Mouse (Mus musculus) liver, embryonic 15.5 days (tissue): ENCODE data around the gene Gm11146. TPM values are rescaled to one million over a fixed set of nuclear protein-coding genes. Genes with fewer than 3 reads are reported as not detected.
A peak's percentile ranks its signal among the peaks of the same experiment; 100 is the strongest.

ENCODE experiments used
- ATAC-seq: fragments of 200-750 bp; cut with Nextera tagmentation; 2 replicates; pipeline ENCODE4 v1.8.0; 2017; ENCODE audit warnings: moderate number of reproducible peaks, mild to moderate bottlenecking, moderate library complexity; ENCODE audit not compliant: insufficient read depth
- H3K27ac ChIP-seq: fragments of 300-500 bp; sonication (generic); replicated peaks from 2 replicates; pipeline ENCODE4 v1.5.1; 2015; ENCODE audit warnings: mild to moderate bottlenecking, inconsistent platforms
- H3K27me3 ChIP-seq: fragments of 300-500 bp; sonication (generic); 2 replicates; pipeline ENCODE4 v1.6.1; 2015; ENCODE audit warnings: mild to moderate bottlenecking, inconsistent platforms
- H3K36me3 ChIP-seq: fragments of 300-500 bp; sonication (generic); replicated peaks from 2 replicates; pipeline ENCODE4 v1.6.1; 2015; ENCODE audit warnings: moderate library complexity, mild to moderate bottlenecking, inconsistent platforms
- H3K4me1 ChIP-seq: fragments of 300-500 bp; sonication (generic); replicated peaks from 2 replicates; pipeline ENCODE4 v1.6.1; 2015; ENCODE audit warnings: inconsistent platforms
- H3K4me2 ChIP-seq: fragments of 300-500 bp; sonication (generic); 2 replicates; pipeline ENCODE4 v1.6.1; 2015; ENCODE audit warnings: moderate library complexity, mild to moderate bottlenecking, inconsistent platforms
- H3K4me3 ChIP-seq: fragments of 300-500 bp; sonication (generic); replicated peaks from 2 replicates; pipeline ENCODE4 v1.5.1; 2015; ENCODE audit warnings: mild to moderate bottlenecking, inconsistent platforms
- H3K9ac ChIP-seq: fragments of 300-500 bp; sonication (generic); 2 replicates; pipeline ENCODE4 v1.6.1; 2015; ENCODE audit warnings: moderate library complexity, mild to moderate bottlenecking, inconsistent platforms
- H3K9me3 ChIP-seq: fragments of 300-500 bp; sonication (generic); replicated peaks from 2 replicates; pipeline ENCODE4 v1.6.1; 2016; ENCODE audit warnings: inconsistent platforms
- WGBS: fragments of 180-500 bp; shearing (Covaris S2); methylation state at CpG from one replicate; pipeline ENCODE4 v1.1.7; 2015; ENCODE audit warnings: mixed read lengths; ENCODE audit not compliant: insufficient replicate concordance; 5-methylcytosine and 5-hydroxymethylcytosine counted together
- microRNA counts: library from miRNA; unstranded; fragments of <30 nt; microRNA quantifications from one replicate; lab custom pipeline; 2016
- microRNA-seq: library from miRNA; unstranded; fragments of <30 nt; microRNA quantifications from one replicate; pipeline ENCODE4, GENCODE M21; 2016
- polyA plus RNA-seq: library from polyadenylated mRNA; unstranded; fragments of >200 nt; fragmentation: Nextera tagmentation; extraction: Ambion mirVana; gene quantifications from 2 replicates; pipeline ENCODE4 v1.2.1, GENCODE M21; 2015

The Gm11146 gene
- polyA plus RNA-seq, 1 experiment from 2014 or later, result not detected

DNA sequence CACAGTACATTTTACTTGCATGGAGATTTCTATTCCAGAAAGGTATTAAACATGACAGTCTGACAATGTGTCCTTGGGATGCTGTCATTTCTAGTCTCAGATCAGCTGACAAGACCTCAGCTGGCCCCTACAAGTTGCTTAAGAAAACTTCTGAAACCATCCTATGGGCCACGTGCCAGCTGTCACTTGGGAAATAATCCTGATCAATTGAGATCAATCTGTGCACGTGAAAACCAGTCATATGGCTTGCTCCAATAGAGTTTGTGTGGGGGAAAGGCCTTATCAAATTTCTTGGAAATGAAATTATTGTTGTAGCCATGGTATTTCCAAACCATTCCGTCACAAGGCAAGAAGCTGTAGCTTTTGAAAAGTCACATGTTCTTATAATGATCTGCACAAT, 50.8 kb downstream of the Gm11146 start:
- Histone ChIP-seq H3K9ac (no peak overlapping the region), H3K9me3 (no peaks in the 10 kb centered on the region), H3K36me3 (no peaks in the 10 kb centered on the region), H3K4me3 (no peak overlapping the region), H3K4me1 (no peaks in the 10 kb centered on the region), H3K27ac (no peak overlapping the region), H3K4me2 (no peak overlapping the region), H3K27me3 (no peaks in the 10 kb centered on the region)
- 48% methylated on average over 3 of the region's 3 CpGs for WGBS
- ATAC-seq, result no peak

MicroRNAs encoded within 50 kb of the gene (microRNA counts, 519-probe panel; counts per million panel counts)
- microRNA mmu-miR-125b-5p (lab: Ali Mortazavi, UCI) (4,623 counts per million, percentile 91 among the panel's probes with 10 or more counts), microRNA mmu-miR-99a (lab: Ali Mortazavi, UCI) (3,582 counts per million, percentile 72 among the panel's probes with 10 or more counts)

Small RNA genes lying within 50 kb of the gene (microRNA-seq; reads per million reads assigned to microRNA genes)
- gene Mir125b-2 (211 reads per million, percentile 61 among the genes with 10 or more reads in this experiment), gene Mir99a (23,049 reads per million, percentile 97 among the genes with 10 or more reads in this experiment), gene Mirlet7c-1 (55.8 reads per million, percentile 47 among the genes with 10 or more reads in this experiment)
